Mouse (Mus musculus) left cerebral cortex, postnatal 36 days (tissue): ENCODE measurements at regions not wholly inside any gene's neighbourhood (a gene's known extent, or its start where the extent isn't known, plus 50 kb on each side); places are given as distances from the start of the nearest gene placed in this dataset.

Source experiments
- DNase-seq, 2 experiments: peaks; one replicate each; pipeline ENCODE4 v3.0.0; 2021 to 2022; ENCODE audit warnings: low spot score in 2 of 2, mixed read lengths in 1 of 2
- intact Hi-C: fragments of 180-260 bp; cut with DNase I; formaldehyde crosslinking; loops from one replicate; pipeline ENCODE4 v1.15.1; 2025

- DNase-seq, result no peak
- intact Hi-C loops, result no loop called here
These were observed 362.8 kb upstream of the Pcsk5 start for GRCm38 (mm10) chr19:18200105-18200782.

GRCm38 (mm10) chr19:18189102-18189742, 351.8 kb upstream of the Pcsk5 start:
- intact Hi-C loops, result no loop called here
- no peak for DNase-seq

- intact Hi-C loops, result no loop called here
- DNase-seq, result peak; percentile 13 to 16
These were observed 350.9 kb upstream of the Pcsk5 start for GRCm38 (mm10) chr19:18188122-18188866.

- DNase-seq, result no peak
- intact Hi-C loops, result no loop called here
These were observed 348.5 kb upstream of the Pcsk5 start for GRCm38 (mm10) chr19:18185767-18186554.

- intact Hi-C loops, result no loop called here
These were observed 347.8 kb upstream of the Pcsk5 start for GRCm38 (mm10) chr19:18185211-18185610.

GRCm38 (mm10) chr19:18176200-18176599, 338.8 kb upstream of the Pcsk5 start:
- intact Hi-C loops, result no loop called here
- DNase-seq, result no peak

More at GRCm38 (mm10) chr19:18185211-18185610, 347.8 kb upstream of the Pcsk5 start:
- DNase-seq, result no peak

GRCm38 (mm10) chr19:18146494-18146893, 309.1 kb upstream of the Pcsk5 start:
- DNase-seq, result no peak
- intact Hi-C loops, result no loop called here

GRCm38 (mm10) chr19:18130936-18131335, 293.5 kb upstream of the Pcsk5 start:
- no peak for DNase-seq
- intact Hi-C loops, result no loop called here

- no peak for DNase-seq
- intact Hi-C loops, result no loop called here
These were observed 291.4 kb upstream of the Pcsk5 start for GRCm38 (mm10) chr19:18128786-18129185.

GRCm38 (mm10) chr19:18106236-18106635, 268.8 kb upstream of the Pcsk5 start:
- intact Hi-C loops, result no loop called here
- DNase-seq, result no peak

- intact Hi-C loops, result no loop called here
- DNase-seq, result no peak
These were observed 267.2 kb upstream of the Pcsk5 start for GRCm38 (mm10) chr19:18104590-18104989.

GRCm38 (mm10) chr19:18101423-18102341, 264.2 kb upstream of the Pcsk5 start:
- intact Hi-C loops, result no loop called here
- no peak for DNase-seq

- DNase-seq, result no peak
- intact Hi-C loops, result no loop called here
These were observed 245.9 kb upstream of the Pcsk5 start for GRCm38 (mm10) chr19:18083312-18083711.

GRCm38 (mm10) chr19:18068919-18069318, 231.5 kb upstream of the Pcsk5 start:
- DNase-seq, result no peak
- intact Hi-C loops, result no loop called here

GRCm38 (mm10) chr19:18067855-18068494, 230.5 kb upstream of the Pcsk5 start:
- DNase-seq, result no peak
- intact Hi-C loops, result no loop called here

GRCm38 (mm10) chr19:18057256-18057890, 219.9 kb upstream of the Pcsk5 start:
- intact Hi-C loops, result no loop called here
- DNase-seq, result no peak

- intact Hi-C loops, result no loop called here
- no peak for DNase-seq
These were observed 219.2 kb upstream of the Pcsk5 start for GRCm38 (mm10) chr19:18056414-18057254.
